Mouse (Mus musculus) limb, embryonic 14.5 days (tissue): ENCODE measurements around the gene St6gal1. TPM values are rescaled to one million over a fixed set of nuclear protein-coding genes. Genes with fewer than 3 reads are reported as not detected.

Experiments used
- ATAC-seq: fragments of 200-750 bp; cut with Nextera tagmentation; 2 replicates; pipeline ENCODE4 v1.8.0; 2017; ENCODE audit warnings: low read depth, moderate number of reproducible peaks, moderate TSS enrichment; ENCODE audit not compliant: low FRiP score
- DNase-seq: peaks from one replicate; pipeline ENCODE4 v3.0.0-alpha.2; 2015; ENCODE audit warnings: low spot score
- H3K27ac ChIP-seq: fragments of 300-500 bp; sonication (generic); replicated peaks from 2 replicates; pipeline ENCODE4 v1.5.1; 2014; ENCODE audit warnings: low read depth, mild to moderate bottlenecking, low read length, moderate library complexity, mixed read lengths
- H3K27me3 ChIP-seq: fragments of 300-500 bp; sonication (generic); 2 replicates; pipeline ENCODE4 v1.6.1; 2014; ENCODE audit warnings: low read length, mixed read lengths; ENCODE audit not compliant: control insufficient read depth, insufficient read depth
- H3K36me3 ChIP-seq: fragments of 300-500 bp; sonication (generic); 2 replicates; pipeline ENCODE4 v1.6.1; 2014; ENCODE audit warnings: mild to moderate bottlenecking, low read length, moderate library complexity, mixed read lengths; ENCODE audit not compliant: control insufficient read depth, insufficient read depth
- H3K4me1 ChIP-seq: fragments of 300-500 bp; sonication (generic); 2 replicates; pipeline ENCODE4 v1.6.1; 2014; ENCODE audit warnings: antibody characterized with exemption, low read length, mixed read lengths; ENCODE audit not compliant: control insufficient read depth, insufficient read depth
- H3K4me2 ChIP-seq: fragments of 300-500 bp; sonication (generic); replicated peaks from 2 replicates; pipeline ENCODE4 v1.6.1; 2014; ENCODE audit warnings: low read depth, mild to moderate bottlenecking, low read length, moderate library complexity; ENCODE audit not compliant: severe bottlenecking
- H3K4me3 ChIP-seq: fragments of 300-500 bp; sonication (generic); replicated peaks from 2 replicates; pipeline ENCODE4 v1.5.1; 2014; ENCODE audit warnings: low read length
- H3K9ac ChIP-seq: fragments of 300-500 bp; sonication (generic); 2 replicates; pipeline ENCODE4 v1.6.1; 2014; ENCODE audit warnings: mild to moderate bottlenecking, low read depth, low read length, moderate library complexity; ENCODE audit not compliant: severe bottlenecking
- H3K9me3 ChIP-seq: fragments of 300-500 bp; sonication (generic); 2 replicates; pipeline ENCODE4 v1.6.1; 2016; ENCODE audit warnings: low read length; ENCODE audit not compliant: control insufficient read depth
- POLR2A ChIP-seq: fragments of 200-500 bp; IDR thresholded peaks from 2 replicates; pipeline ENCODE4 v1.8.0; 2012; ENCODE audit warnings: inconsistent platforms, mild to moderate bottlenecking, moderate library complexity, borderline replicate concordance; ENCODE audit not compliant: insufficient read depth, insufficient read length; ENCODE audit errors: extremely low read depth
- WGBS: fragments of 180-500 bp; shearing (Covaris S2); extraction: QIAGEN DNeasy Blood & Tissue Kit; methylation state at CpG from one replicate; pipeline ENCODE4 v1.1.7; 2014; 5-methylcytosine and 5-hydroxymethylcytosine counted together
- polyA plus RNA-seq, 2 experiments: library from polyadenylated mRNA; depleted of rRNA in 1 of 2; stranded (reverse) in 1 of 2; unstranded in 1 of 2; fragments of >200 nt; fragmentation: Nextera tagmentation in 1 of 2; extraction: Ambion mirVana in 1 of 2; gene quantifications; 2 replicates each; pipeline versions ENCODE4 v1.2.1 to v1.2.3; 2012 to 2014

The St6gal1 gene
- polyA plus RNA-seq, 2 experiments, result 13.3 to 16.8 TPM

DNA sequence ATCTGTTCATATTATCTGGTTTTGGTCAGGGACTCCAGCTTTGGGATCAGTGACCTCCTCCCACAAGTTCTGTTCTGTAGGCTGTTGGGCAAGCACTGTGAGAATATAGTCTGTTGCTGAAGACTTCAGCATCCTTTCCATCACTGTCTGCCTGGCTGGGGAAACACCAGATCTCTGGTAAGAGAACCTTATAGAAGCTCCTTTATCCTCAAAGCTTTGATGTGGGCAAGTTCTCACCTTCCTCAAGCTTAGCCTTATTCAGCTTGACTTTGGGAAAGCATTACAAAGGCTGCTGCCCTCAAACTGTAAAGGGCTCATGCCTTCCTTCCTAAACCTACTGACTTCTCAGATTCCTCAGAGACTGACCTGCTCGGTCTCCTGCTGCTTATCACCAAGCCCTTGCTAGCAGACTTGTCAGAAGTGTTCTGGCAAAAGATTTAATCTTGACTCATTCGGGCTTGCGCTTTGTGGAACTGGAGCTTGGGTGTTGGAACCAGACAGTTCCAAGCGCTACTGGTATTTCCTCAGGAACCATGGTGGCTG, 83.5 kb downstream of the St6gal1 start:
- Histone ChIP-seq H3K27ac (no peak overlapping the region), H3K9me3 (no peaks in the 10 kb centered on the region), H3K4me2 (no peak overlapping the region), H3K9ac (no peak overlapping the region), H3K27me3 (no peaks in the 10 kb centered on the region), H3K36me3 (0 out of 2 replicates have a peak, but pooled peaks cover 3% of the 10 kb centered on the region), H3K4me1 (no peaks in the 10 kb centered on the region), H3K4me3 (no peak overlapping the region)
- TF ChIP-seq POLR2A, result no peak
- DNase-seq, result no peak
- 60% methylated on average over 4 of the region's 4 CpGs for WGBS
- no peak for ATAC-seq

DNA sequence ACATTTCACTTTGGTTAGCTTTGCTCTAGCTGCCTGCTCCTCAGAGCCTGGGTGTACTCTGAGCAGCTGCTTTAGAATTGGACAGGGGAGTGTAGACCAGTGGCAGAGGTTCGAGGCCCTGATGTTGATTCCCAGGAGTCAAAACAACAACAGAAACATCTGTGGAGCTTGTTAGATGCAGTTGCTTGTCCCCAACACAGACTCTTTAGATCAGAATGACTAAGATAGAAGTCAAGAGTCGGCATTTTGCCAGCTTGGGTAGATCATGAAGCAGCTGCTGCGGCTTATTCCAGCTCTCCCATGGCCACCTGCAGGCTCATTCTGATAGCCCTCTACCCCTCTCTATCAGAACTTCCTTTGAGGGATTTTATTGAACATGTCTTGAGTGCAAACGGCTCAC, 84.5 kb downstream of the St6gal1 start:
- H3K9me3 ChIP-seq, result no peaks in the 10 kb centered on the region
- H3K27me3 ChIP-seq, result no peaks in the 10 kb centered on the region
- H3K9ac ChIP-seq, result no peak overlapping the region
- H3K4me1 ChIP-seq, result no peaks in the 10 kb centered on the region
- H3K4me2 ChIP-seq, result no peak overlapping the region
- ATAC-seq (no peak), DNase-seq (no peak)
- no peak for TF ChIP-seq POLR2A
- H3K4me3 ChIP-seq, result no peak overlapping the region
- 83% methylated on average over 4 of the region's 4 CpGs for WGBS
- no peak overlapping the region for H3K27ac ChIP-seq
- H3K36me3 ChIP-seq, result 0 out of 2 replicates have a peak, but pooled peaks cover 3% of the 10 kb centered on the region

DNA sequence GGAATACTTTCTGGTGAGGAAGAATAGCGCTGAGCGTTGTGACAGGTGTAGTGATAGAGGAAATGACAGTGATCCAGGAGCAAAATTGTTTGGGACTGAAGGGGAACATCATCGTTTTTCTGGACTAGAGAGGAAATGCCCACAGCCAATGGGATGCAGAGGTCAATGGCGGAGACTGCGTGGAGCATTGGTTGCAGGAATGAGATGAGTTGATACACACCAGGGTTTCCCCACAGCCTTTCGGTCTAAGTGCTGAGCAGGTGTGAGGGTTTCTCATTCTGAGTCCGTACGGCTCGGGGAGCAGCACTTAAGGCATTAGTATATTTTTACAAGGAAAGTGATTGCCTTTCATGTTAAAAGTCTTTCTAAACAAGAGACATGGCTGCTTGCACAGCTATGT, 88.1 kb downstream of the St6gal1 start:
- no peak overlapping the region for H3K4me3 ChIP-seq
- ATAC-seq (no peak), DNase-seq (no peak)
- no peak for TF ChIP-seq POLR2A
- peaks cover 4% of the 10 kb centered on the region; the same call in 1 of the 2 replicates for H3K4me1 ChIP-seq
- H3K27ac ChIP-seq, result no peak overlapping the region
- no peaks in the 10 kb centered on the region for H3K9me3 ChIP-seq
- 83% methylated on average over 9 of the region's 9 CpGs for WGBS
- H3K36me3 ChIP-seq, result no peaks in the 10 kb centered on the region
- H3K4me2 ChIP-seq, result no peak overlapping the region
- no peak overlapping the region for H3K9ac ChIP-seq
- no peaks in the 10 kb centered on the region for H3K27me3 ChIP-seq

DNA sequence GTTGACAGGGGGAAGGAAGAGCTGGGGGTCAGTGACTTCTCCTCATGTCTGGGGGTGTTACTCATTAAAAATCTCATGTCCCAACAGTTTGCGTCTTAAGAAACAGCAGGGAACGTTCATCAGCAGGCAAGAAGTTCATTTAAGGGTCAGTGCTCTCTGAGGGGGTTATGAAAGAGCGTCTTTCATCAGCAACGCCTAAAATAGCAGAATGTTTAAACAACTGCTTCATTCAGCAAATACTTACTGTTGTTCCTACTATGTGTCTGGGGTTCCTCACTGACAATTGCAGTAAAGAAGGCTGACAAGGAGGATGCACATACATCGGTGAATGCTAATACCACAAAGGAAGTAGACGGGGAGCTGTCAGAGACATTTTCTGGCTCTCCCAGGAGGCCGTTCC, 90.2 kb downstream of the St6gal1 start:
- no peak for TF ChIP-seq POLR2A
- H3K4me2 ChIP-seq, result no peak overlapping the region
- H3K27ac ChIP-seq, result no peak overlapping the region
- H3K4me3 ChIP-seq, result no peak overlapping the region
- H3K4me1 ChIP-seq, result peaks cover 6% of the 10 kb centered on the region; the same call in 1 of the 2 replicates
- H3K9ac ChIP-seq, result no peak overlapping the region
- WGBS, result 60% methylated on average over 7 of the region's 7 CpGs
- no peak for ATAC-seq
- no peaks in the 10 kb centered on the region for H3K9me3 ChIP-seq
- no peak for DNase-seq
- H3K27me3 ChIP-seq, result no peaks in the 10 kb centered on the region
- no peaks in the 10 kb centered on the region; the same call in 1 of the 2 replicates for H3K36me3 ChIP-seq

DNA sequence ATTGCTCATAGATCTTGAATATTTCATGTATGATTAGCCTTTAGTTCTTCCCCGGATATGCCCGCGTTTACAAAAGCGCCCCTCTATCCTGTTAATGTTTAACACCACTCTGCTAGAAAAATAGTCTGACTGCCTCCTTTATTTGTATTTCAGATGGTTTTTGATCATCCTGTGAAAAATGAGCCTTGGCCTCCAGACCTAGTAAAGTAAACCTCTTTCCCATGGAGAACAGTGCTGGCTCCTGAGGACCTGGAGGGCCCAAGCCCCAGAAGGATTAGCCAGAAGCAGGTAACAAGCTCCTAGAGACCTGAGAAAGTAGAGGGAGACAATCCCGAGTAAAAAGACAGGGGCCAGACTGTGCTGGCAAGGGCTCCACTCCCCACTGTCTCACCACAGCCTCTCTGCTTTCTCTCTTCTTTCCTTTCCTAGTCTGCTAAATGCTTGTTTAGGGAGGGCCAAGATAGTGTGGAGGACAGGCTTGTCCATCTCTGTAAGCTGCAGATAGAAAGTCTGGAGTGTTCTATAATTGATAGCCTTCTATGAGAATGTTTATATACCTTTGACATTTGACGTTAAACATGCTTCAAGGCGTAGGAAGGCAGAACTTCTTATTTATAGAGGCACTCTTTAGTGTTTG, 93.0 kb downstream of the St6gal1 start:
- Histone ChIP-seq H3K9me3 (no peaks in the 10 kb centered on the region), H3K36me3 (peaks cover 11% of the 10 kb centered on the region; the same call in 1 of the 2 replicates), H3K4me1 (peaks cover 6% of the 10 kb centered on the region; the same call in 1 of the 2 replicates), H3K9ac (no peak overlapping the region), H3K27me3 (no peaks in the 10 kb centered on the region), H3K4me2 (no peak overlapping the region), H3K27ac (no peak overlapping the region; the same call in 1 of the 2 replicates), H3K4me3 (no peak overlapping the region)
- no peak for TF ChIP-seq POLR2A
- ATAC-seq (no peak), DNase-seq (no peak)
- WGBS, result 80% methylated on average over 7 of the region's 7 CpGs
